Mouse (Mus musculus): ENCODE measurements around the gene Islr. TPM values are rescaled to one million over a fixed set of nuclear protein-coding genes. Genes with fewer than 3 reads are reported as not detected.

Gene Islr
- polyA plus RNA-seq, 1 experiment = not detected

- TF ChIP-seq GATA1 (IDR thresholded peaks at IDR 0.05; ENCODE audit: low read length) = no peak
Observed at GRCm38 (mm10) chr9:58175745-58176487, 28.2 kb downstream of the Islr start.

GRCm38 (mm10) chr9:58174818-58175251 is 29.3 kb downstream of the Islr start:
- TF ChIP-seq GATA1 (IDR thresholded peaks at IDR 0.05; ENCODE audit: low read length) = no peak

GRCm38 (mm10) chr9:58172863-58173262 is 31.2 kb downstream of the Islr start:
- TF ChIP-seq GATA1 (IDR thresholded peaks at IDR 0.05; ENCODE audit: low read length) = no peak

- no peak for TF ChIP-seq GATA1 (IDR thresholded peaks at IDR 0.05; ENCODE audit: low read length)
Observed at GRCm38 (mm10) chr9:58169426-58169825, 34.7 kb downstream of the Islr start.

GRCm38 (mm10) chr9:58168880-58169279 is 35.2 kb downstream of the Islr start:
- no peak for TF ChIP-seq GATA1 (IDR thresholded peaks at IDR 0.05; ENCODE audit: low read length)

- TF ChIP-seq GATA1 (IDR thresholded peaks at IDR 0.05; ENCODE audit: low read length) = no peak
Observed at GRCm38 (mm10) chr9:58165779-58166178, 38.3 kb downstream of the Islr start.

GRCm38 (mm10) chr9:58163146-58163545 is 41.0 kb downstream of the Islr start:
- no peak for TF ChIP-seq GATA1 (IDR thresholded peaks at IDR 0.05; ENCODE audit: low read length)

- TF ChIP-seq GATA1 (IDR thresholded peaks at IDR 0.05; ENCODE audit: low read length) = no peak
Observed at GRCm38 (mm10) chr9:58162173-58162572, 41.9 kb downstream of the Islr start.

- TF ChIP-seq GATA1 (IDR thresholded peaks at IDR 0.05; ENCODE audit: low read length) = no peak
Observed at GRCm38 (mm10) chr9:58160315-58160714, 43.8 kb downstream of the Islr start.

GRCm38 (mm10) chr9:58159855-58160254 is 44.3 kb downstream of the Islr start:
- no peak for TF ChIP-seq GATA1 (IDR thresholded peaks at IDR 0.05; ENCODE audit: low read length)

GRCm38 (mm10) chr9:58158541-58159311 is 45.4 kb downstream of the Islr start:
- no peak for TF ChIP-seq GATA1 (IDR thresholded peaks at IDR 0.05; ENCODE audit: low read length)

GRCm38 (mm10) chr9:58157838-58158237 is 46.3 kb downstream of the Islr start:
- TF ChIP-seq GATA1 (IDR thresholded peaks at IDR 0.05; ENCODE audit: low read length) = no peak

- TF ChIP-seq GATA1 (IDR thresholded peaks at IDR 0.05; ENCODE audit: low read length) = no peak
Observed at GRCm38 (mm10) chr9:58156819-58157560, 47.1 kb downstream of the Islr start.

GRCm38 (mm10) chr9:58155366-58155765 is 48.7 kb downstream of the Islr start:
- TF ChIP-seq GATA1 (IDR thresholded peaks at IDR 0.05; ENCODE audit: low read length) = no peak

- no peak for TF ChIP-seq GATA1 (IDR thresholded peaks at IDR 0.05; ENCODE audit: low read length)
Observed at GRCm38 (mm10) chr9:58153095-58153494, 51.0 kb downstream of the Islr start.

Measured in G1E-ER4 (cell line).